Mouse (Mus musculus): Measurements from ENCODE around the gene Dtymk.
"Not testable (repeated sequence)": the region's sequence is repeated elsewhere in the genome, so short reads cannot be mapped to it uniquely, and the experiment has no call there.

The Dtymk gene

DNA sequence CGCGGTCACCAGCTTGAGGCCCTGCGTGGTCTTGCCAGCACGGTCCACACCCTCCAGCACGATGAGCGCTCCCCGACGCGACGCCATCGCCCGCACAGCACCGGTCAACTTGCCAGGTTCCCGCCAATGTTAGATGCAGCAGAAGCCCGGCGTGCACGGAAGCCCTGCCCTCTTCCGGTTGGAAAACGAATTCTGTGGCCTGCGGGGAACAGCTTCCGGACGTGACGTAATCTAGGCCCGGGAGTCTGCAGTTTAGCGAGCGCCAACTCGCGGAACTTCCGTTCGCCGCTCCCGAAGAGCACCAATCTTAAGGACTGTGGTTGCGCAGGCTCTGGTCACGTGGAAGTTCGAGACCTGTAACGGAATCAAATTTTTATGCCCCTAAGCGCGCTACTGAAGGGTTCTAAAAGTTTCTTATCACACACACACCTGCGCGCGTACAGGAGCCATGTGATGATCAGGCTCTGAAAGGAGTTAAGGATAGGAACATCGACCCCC, at the start of gene Dtymk:
Dtymk (minus strand) TSS at position 194 of the 498 bp plus-strand sequence.
- peak; percentile 90 to 93 for DNase-seq (ENCODE audit: low spot score in 2 of 2)

DNA sequence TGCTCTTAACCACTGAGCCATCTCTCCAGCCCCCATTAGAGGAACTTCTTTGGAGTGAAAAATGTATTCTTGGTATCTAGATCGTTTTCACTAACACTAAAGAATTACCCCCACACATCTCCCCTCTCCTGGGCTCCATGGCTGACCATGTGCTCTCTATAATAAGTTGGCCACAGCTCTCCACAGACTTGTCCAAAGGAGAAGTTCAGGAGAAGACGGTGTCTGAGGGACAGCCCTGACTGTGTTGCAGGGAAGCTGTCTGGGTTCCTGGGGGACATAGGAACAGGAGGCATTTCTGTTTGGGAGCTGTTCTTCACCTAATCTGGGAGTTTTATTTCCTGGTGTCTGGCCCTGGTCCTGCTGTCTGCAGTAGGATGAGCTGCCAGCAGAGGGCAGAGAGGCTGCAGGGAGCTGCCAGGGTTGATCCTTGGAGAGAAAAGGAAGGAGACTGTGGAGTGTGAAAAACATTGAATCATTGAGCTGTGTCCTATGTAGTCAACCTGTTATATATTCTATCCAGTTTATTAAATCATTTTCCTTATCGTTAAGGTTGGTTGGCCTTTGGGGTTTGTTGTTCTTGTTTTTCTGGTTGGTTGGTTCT, 44.1 kb upstream of the Dtymk start:
- not testable (repeated sequence) for DNase-seq (ENCODE audit: low spot score in 2 of 2)

DNA sequence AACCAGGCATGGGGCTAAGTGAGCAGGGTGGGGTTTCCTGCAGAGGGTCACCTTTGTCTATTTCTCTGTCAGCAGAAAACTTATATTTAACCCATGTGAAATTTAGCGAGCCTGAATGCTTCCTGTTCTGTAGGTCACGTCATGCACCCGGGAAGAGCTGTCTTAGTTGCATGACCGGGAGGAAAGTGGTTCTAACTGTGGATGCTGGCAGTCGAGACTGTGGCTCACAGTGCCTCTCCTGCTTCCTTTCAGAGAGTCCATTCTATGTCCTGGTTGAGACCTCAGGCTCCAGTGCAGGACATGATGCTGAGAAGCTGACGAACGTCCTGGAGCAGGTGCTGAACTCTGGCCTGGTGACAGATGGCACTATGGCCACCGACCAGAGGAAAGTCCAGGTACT, 36.8 kb upstream of the Dtymk start:
- DNase-seq (ENCODE audit: low spot score in 2 of 2), result peak in 1 of 2 experiments; percentile 52

DNA sequence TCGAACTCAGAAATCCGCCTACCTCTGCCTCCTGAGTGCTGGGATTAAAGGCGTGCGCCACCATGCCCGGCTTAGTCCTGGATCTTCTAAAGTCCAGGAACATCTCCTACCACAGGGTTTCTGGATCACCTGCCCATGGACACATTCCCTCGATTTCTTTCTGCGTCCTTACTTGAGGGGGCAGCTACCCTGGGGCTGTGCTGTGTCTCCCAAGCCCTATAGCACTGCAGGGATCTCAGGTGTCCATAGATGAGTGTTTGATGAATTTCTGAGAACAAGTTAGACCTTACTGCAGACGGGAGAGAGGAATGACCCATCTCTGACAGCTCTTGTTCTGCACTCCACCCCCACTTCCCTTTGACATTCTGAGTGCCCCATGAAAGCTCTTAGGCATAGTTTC, 35.6 kb upstream of the Dtymk start:
- peak in 1 of 2 experiments; percentile 55 for DNase-seq (ENCODE audit: low spot score in 2 of 2)

- DNase-seq (ENCODE audit: low spot score in 2 of 2), result peak in 1 of 2 experiments; percentile 53
These were observed 34.8 kb upstream of the Dtymk start for GRCm38 (mm10) chr1:93836532-93836913.

GRCm38 (mm10) chr1:93835876-93836531, 34.3 kb upstream of the Dtymk start:
- DNase-seq (ENCODE audit: low spot score in 2 of 2), result peak in 1 of 2 experiments; percentile 60

DNA sequence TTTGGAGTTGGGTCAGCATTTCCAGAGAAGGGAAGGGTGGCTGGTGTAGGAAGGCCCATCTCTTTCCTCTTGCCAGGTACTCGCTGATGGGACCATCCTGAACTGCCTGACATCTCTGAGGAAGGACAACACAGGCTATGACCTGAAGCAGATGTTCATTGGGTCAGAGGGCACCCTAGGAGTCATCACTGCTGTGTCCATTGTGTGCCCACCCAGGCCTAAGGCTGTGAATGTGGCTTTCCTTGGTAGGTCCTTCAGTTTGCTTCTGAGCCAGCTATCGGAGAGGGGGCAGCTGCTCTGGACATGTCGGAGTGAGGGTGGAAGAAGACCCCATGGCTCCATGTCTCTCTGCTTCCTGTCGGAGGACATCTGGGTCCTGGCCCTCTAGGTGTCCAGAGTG, 33.5 kb upstream of the Dtymk start:
- peak in 1 of 2 experiments; percentile 67 for DNase-seq (ENCODE audit: low spot score in 2 of 2)

DNA sequence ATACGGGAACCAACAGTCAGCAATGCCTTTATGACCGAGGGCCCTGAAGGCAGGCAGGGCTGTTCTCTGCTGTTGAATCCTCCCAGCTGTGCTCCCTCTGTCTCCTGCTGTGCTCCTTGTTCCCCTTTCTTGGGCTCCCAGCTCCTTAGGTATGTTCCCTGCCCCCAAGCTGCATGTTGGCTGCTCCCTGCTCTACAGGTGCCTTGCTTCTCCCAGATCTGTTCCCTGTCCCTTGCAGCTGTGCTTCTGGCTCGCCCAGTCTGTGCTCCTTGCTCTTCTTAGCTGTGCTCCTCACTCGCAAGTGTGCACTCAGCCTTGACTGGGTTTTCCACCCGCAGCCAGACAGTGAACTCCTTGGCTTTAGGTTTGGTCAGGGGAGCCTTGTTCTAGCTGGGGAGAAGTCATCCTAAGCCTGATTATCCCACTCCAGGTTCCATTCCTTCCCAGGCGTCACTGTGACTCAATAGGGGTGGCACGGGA, 33.0 kb upstream of the Dtymk start:
- DNase-seq (ENCODE audit: low spot score in 2 of 2), result peak in 1 of 2 experiments; percentile 64

DNA sequence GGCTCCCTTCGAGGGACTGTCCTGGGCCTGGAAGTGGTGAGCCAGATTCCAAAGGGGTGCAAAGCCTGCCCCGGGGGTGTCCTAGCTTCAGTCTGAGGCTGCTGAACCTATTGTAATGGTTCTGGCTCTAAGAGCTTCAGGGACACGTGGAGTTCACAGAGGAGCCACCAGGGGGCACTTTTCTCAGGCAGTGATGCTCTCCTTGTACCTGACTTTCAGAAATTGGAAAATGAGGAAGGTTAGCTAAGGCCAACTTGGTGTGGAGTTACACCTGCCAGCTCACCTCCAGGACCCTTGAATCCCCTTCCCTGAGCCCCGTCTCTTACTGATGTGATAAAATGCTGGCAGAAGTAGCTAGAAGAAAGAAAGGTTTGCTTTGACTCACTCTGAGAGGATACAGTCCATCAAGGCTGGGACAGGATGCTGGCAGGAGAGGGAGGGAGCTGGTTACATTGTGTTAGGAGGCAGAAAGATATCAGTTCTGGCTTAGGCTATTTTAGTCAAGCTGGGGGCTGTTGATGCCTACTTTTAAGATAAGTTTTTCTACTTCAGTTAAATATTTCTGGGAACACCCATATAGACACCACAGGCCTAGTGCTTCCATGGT, 31.1 kb upstream of the Dtymk start:
- peak in 1 of 2 experiments; percentile 56 for DNase-seq (ENCODE audit: low spot score in 2 of 2)

- DNase-seq (ENCODE audit: low spot score in 2 of 2), result no peak
These were observed 24.8 kb upstream of the Dtymk start for GRCm38 (mm10) chr1:93826540-93826835.

DNA sequence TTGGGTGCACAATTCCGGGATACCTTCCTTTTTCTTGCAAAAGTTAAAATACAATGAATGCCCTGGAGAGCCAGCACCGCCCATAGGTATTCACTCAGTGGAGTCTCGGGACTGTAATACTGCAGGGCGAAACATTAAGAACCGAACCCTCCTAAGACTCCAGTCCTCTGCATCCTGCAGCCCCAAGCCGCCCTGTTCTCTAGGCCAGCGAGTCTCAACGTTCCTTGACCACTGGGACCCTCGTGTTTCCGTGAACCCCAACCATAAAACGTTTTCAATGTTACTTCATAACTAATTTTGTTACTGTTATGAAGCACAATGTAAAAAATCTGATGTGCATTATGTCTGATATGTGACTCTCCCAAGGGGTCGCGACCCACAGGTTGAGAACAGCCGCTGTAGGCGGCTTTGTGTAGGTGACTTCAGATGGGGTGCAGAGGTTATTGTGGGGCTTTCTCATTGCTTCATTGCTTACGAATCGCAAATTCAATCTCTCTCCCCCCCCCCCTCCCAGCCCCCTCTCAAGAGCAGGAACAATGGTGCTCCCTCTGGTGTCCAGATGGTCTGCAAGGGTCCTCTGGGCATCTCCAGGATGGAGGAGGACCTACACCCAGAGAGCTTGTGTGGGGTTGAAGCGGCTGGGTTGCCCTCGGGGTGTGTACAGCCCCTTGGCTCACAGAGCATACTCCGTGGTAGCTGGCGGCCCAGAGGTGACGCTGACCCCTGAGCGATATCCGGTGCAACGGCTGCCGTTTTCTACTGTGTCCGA, 24.2 kb upstream of the Dtymk start:
- no peak for DNase-seq (ENCODE audit: low spot score in 2 of 2)

DNA sequence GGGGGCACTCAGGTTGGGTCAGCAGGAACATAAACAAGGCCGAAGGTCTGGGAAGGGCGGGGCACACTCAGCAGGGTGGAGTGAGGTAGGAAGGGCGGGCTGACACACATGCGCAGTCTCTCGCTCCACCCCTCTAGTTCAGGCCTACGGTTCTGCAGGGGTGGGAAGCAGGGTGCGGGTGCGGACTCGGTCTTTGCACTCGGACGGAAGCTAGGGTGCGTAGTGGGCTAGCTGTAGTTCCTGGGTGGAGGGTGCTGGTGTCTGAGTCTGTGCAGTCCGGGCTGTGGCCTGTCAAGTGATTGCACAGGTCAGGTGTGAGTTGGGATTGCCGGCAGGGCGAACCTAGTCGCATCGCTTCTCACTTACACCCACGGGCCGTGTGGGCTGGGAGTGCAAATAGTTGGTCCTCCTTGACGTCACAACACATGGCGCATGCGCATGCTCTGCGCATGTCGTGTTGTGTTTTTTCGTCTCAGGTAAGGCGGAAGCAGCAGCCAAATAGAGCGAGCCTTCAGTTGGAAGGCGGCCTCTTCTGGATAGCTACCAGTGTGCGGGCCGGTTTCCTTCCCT, 23.5 kb upstream of the Dtymk start:
- DNase-seq (ENCODE audit: low spot score in 2 of 2), result peak; percentile 93 to 95

DNA sequence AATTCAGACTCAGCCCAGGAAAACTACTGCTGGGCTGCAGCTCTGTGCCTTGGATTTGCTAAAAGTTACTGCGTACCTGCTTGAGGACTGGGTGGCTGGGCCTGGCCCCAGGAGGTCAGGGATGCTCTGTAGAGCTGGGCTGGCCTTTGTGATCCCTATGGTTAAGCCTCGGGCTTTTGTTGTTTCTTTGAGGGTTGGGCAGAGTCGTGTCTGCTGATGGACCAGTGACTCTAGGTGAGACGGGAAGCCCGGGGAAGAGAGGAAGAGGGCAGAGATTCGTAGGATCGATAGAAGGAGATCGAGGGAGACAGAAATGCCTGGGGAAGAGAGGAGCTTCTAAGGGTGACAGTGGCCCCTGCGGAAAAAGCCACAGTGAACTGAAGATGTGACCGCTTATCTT, 22.9 kb upstream of the Dtymk start, which contains the start of gene D2hgdh:
D2hgdh (plus strand) TSS at position 301 of the 400 bp plus-strand sequence.
- no peak for DNase-seq (ENCODE audit: low spot score in 2 of 2)

DNA sequence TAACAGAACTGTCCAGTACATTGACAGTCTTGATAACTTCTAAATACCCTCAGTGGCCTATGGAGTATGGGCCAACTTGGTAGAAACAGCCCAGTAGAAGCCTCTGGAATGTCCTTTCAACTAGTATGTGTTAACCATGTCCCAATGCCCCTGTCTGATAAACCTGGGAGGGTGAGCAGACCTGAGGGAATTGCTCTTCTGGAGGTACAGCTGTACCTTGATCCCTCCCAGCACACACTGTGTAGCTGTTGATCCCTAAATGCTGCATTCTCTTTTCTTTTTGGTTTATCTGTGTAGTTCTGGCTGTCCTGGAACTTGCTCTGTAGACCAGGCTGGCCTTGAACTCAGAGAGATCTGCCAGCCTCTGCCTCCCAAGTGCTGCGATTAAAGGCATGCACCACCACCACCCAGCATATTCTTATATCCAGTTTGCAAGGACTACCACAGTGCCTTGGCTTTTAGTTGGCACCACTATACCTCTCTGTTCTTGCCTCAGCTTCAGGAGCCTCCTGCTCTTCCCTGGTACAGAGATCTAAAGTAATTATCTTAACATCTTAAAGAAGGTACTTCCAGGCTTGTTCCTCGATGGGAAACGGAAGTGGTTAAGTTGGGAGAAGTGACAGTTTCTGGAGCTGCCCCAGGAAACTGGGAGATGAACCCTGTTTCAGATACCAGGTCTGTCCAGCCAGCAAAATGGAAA, 22.2 kb upstream of the Dtymk start:
- DNase-seq (ENCODE audit: low spot score in 2 of 2), result no peak

DNA sequence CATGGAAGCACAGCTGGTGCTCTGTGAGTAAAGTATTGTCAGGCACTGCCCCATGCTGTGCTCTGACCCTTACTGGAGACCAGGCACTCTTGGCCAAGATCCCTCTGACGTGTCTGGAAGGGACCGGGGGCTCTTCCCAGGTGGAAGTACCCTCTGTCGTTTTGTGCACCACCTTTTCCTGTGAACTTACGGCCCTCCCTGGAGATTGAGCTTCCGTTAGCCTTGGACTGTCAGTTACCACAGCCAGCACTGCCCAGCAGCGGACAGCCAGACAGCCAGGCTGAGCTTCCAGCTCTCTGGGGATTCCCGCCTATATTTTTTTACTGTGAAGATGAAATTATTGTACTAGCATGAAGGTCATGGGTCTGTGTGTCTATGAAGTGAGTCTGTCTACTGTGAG, 17.0 kb upstream of the Dtymk start:
- no peak for DNase-seq (ENCODE audit: low spot score in 2 of 2)

DNA sequence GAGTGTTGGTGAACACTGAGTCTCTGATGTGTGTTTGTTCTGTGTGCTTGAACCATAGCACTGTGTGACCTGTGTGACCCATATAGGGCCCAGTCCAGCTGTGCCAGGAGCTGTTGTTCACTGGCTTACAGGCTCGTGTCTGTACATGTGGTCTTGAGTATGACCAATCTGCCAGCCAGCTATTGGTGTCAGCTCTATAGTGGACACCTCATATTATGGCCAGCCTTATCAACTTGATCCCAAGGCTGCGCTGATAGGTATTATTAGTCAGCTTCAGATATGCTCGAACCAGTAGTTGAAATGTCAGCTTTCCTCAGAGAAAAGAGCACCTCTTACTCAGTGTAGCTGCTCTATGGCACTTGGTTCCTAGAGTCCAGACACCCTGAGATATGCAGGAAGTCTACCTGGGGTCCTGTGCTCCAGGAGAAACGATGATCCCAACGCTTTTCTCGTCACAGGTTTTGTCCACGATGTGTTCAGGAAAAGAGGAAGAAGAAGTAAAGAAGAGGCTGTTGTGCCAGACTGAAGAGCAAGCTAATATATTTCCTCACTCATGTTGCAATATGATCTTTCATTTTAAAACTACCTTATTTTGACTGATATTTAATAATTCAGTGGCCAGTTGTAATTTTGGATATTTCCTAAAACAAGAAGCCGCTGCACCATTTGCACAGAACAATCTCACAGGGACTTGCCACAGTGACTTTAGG, 16.2 kb upstream of the Dtymk start:
- no peak for DNase-seq (ENCODE audit: low spot score in 2 of 2)

DNA sequence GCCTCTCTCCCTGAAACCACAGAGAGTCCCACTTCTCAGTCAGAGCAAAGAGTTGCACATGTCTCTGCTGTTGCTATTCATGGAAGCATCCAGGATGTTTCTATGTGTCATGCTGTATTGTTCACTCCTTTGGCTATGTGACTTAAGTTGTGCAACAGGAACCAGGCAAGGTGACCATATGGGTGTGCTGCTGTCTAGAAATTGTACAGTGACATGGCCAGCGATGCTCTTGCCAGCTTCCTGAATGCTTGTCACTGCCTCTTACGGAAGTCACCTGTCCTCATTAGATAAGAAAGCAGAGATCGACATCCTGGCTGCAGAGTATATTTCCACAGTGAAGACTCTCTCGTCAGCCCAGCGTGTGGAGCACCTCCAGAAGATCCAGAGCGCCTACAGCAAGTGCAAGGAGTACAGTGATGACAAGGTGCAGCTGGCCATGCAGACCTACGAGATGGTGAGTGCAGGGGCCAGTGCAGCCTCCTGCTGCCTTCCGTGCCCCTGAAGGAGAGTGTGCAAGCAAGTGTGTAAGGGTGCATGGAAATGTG, 9.8 kb upstream of the Dtymk start:
- no peak for DNase-seq (ENCODE audit: low spot score in 2 of 2)

DNA sequence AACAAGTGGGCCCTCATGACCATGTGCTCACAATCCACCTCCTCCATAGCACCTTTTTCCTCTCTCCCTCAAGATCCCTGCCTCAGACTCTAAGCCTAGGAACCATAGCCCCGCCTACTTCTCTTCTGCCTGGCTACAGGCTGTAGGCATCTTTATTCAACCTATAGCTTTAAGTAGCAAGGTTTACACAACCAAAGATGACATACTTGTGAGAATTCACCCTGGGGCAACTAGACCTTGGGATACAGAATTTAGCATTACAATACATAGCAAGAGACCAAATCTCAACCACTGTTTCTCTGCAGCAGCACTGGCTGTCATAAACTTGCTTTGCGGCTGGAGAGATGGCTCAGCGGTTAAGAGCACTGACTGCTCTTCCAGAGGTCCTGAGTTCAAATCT, 8.3 kb upstream of the Dtymk start:
- no peak for DNase-seq (ENCODE audit: low spot score in 2 of 2)

GRCm38 (mm10) chr1:93808871-93809270, 7.1 kb upstream of the Dtymk start:
- DNase-seq (ENCODE audit: low spot score in 2 of 2), result no peak

DNA sequence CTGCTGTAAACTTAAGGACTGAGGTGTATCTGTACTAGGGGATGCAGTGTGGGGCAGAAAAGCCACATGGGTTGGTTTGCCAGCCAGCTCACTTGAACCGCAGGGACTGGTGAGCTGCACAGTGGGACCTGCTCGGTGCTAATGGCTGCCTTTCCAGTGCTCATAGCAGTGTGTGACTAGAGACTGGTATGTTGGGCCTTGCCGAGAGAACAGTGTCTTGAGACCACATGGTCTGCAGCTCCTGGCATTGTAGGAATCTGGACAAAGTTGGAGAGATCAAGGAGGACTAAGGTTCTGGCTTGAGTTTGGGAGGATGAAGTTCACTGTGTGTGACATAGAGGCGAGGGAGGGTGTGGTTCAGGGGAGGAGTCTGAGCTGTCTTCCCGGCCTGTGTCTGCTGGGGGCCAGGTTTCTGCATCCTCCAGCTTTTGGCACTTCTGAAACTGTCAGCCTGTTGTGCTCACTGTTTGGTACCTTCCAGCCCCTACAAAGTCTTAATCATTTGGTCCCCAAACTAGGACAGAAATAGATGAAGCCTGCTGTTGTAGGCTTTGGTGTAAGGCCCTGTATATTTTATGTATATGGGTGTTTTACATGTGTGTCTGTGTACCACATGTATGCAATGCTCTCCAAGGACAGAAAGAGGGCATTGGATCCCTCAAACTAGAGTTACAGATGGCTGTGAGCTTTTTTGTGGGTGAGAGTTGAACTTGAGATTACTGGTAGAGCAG, 3.7 kb upstream of the Dtymk start:
- peak in 1 of 2 experiments; percentile 32 for DNase-seq (ENCODE audit: low spot score in 2 of 2)
